Mouse (Mus musculus) bone marrow macrophage, adult 2 months (primary cell): Measurements from ENCODE around the gene Chrm4.

ENCODE experiments used
- CTCF ChIP-seq: IDR thresholded peaks from 2 replicates; pipeline ENCODE4 v1.5.1; 2012; ENCODE audit warnings: low read depth, mild to moderate bottlenecking, low read length, moderate library complexity
- POLR2A ChIP-seq: IDR thresholded peaks from 2 replicates; pipeline ENCODE4 v1.6.1; 2012; ENCODE audit warnings: mild to moderate bottlenecking, low read depth, low read length, borderline replicate concordance

- no peak for TF ChIP-seq POLR2A
- no peak for TF ChIP-seq CTCF
These were observed 5.8 kb upstream of the Chrm4 start for GRCm38 (mm10) chr2:91921181-91921789.
